Mouse (Mus musculus): ENCODE measurements around the gene L1td1.

The L1td1 gene

GRCm38 (mm10) chr4:98739753-98740152 lies 13.2 kb downstream of the L1td1 start:
- DNase-seq (ENCODE audit: low spot score in 2 of 2) = no peak

- DNase-seq (ENCODE audit: low spot score in 2 of 2) = no peak
Observed at GRCm38 (mm10) chr4:98743209-98743905, 16.8 kb downstream of the L1td1 start.

DNA sequence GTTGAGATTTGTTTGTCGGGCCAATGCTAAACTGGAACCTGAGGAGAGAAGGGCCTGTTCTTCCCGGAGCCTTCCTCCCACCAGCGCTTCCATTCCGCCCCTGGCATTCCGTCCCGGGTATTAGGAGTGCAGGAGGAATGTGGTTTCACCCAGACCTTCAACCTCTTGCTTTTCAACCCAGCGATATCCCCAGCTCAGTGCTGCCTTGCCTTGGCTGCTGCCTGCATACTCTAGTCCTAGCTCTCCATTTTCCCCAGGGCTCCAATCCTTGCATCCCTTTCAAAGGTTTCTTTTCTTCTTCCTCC lies 17.3 kb downstream of the L1td1 start:
- DNase-seq (ENCODE audit: low spot score in 2 of 2) = no peak

- DNase-seq (ENCODE audit: low spot score in 2 of 2) = no peak
Observed at GRCm38 (mm10) chr4:98754456-98754855, 27.9 kb downstream of the L1td1 start.

DNA sequence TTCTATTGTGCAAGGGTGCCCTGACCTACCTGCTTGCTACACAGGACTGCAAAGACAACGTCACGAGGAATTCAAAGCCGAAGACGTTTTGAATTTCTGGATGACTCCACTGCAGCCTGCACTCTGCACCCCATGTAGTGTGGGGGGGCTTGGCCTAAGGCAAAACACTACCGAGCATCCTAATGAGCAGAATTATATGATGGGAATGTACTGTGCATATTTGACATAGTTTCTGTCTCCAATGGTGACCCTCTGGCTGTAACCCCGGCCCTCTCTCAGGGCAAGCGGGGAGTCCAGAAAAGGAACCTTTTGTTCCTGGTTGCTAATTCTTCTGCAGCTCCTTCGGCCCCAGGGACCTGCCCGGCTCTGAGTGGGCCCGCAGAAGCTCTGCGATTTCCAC lies 29.6 kb downstream of the L1td1 start:
- no peak for DNase-seq (ENCODE audit: low spot score in 2 of 2)

GRCm38 (mm10) chr4:98758012-98758821 lies 31.7 kb downstream of the L1td1 start:
- DNase-seq (ENCODE audit: low spot score in 2 of 2) = no peak

DNA sequence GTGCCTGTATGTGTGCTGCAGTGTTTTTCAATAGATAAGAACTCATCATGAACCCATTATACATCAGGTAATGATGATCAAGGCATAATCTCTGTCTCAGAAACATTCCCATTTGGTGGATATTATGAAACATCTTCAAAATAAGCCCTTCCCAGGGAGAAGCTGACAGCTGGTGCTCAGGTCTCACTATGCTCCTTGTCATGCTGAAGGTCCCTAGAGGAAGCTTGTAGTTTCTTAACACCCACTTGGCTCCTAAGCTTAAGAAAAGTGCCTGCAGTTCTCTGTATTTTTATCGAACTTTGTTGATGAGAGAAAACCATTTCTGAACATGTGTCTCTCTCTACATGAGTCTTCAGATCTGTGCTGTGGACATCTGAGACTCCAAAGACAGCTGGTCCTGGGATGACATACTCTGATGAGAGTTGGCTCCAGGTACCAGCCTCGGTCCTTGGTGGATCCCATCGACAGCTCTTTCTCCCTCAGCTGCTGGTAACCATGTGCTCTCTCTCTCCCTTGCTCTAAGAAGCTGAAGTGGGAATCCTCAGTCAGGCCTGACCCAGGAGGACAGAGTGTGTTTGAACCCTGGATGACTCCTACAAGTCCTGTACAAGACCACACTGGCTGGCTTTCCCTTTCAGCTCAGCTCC lies 32.5 kb downstream of the L1td1 start:
- DNase-seq (ENCODE audit: low spot score in 2 of 2) = no peak

GRCm38 (mm10) chr4:98767134-98768133 lies 40.9 kb downstream of the L1td1 start:
- no peak for DNase-seq (ENCODE audit: low spot score in 2 of 2)

DNA sequence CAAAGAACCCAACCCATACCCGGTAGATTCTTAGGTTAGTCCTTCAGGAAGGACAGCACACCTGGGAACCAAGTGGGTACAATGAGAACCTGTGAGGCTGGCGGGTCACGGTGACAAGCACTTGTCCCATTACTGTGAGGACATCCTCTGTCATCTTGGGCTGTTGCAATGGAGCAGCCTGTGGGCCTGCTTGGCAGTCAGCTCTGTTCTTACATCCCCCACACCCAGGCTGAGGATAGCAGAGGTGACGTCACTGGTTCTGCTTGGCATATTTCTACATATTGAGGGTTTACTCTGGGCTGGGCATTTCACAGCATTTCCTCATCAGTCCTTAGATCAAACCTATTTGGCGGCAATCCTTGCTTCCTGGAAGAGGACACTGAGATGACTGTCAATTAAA lies 47.3 kb downstream of the L1td1 start:
- no peak for DNase-seq (ENCODE audit: low spot score in 2 of 2)

- no peak for DNase-seq (ENCODE audit: low spot score in 2 of 2)
Observed at GRCm38 (mm10) chr4:98776721-98777427, 50.3 kb downstream of the L1td1 start.

DNA sequence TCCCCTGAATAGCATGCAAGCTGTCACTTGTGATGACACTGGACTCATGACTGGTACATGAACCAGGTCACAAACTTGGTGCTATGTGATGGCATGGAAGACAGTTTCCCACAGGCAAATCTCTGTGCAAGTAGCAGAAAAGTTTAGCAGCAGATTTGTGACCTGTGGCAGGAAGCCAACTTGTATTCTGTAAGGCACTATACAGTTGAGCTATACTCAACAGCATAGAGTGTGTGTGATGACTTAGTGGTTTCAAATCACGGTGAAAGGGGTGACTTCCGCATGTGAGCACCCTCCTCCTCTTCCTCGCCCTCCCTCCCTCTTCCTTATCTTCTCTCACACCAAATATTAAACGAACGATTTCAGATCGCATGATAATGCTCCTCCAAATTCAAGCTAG lies 50.9 kb downstream of the L1td1 start:
- DNase-seq (ENCODE audit: low spot score in 2 of 2) = no peak

DNA sequence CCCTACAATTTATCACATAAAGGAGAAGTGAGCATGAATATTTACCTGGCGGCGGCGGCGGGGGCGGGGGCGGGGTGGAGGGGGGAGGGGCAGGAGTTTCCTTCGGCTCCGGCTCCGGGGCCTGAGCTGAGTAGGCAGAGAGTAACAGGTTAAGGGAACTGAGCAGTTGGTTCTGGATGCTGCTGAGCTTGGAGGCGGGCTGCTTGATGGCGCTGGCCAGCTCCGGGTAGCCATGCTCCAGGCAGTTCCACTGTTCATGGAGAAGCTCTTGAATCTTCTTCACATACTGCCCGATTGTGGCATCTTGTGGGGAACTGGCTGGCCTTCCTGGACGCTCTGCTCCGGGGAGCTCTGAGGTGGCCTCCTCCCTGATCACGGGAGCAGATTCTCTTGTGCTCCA lies 51.7 kb downstream of the L1td1 start:
- no peak for DNase-seq (ENCODE audit: low spot score in 2 of 2)

DNA sequence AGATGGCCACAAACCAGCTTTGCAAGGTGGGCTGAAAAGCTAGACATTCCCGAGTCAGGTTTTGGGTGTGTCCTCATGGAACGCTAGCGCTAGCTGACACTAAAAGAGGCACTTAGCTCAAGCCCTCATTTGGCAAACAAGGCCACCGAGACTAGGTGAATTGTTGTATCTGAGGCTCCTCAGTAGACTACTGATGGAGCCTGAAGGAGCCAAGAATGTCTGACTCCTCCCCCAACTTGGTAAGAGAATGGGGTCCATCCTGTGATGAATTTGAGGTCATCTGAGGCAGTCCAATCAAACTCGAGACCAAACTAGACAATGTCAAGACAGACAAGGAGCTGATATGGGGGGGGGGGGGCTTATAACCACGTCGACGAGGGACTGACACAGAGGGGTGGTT lies 59.3 kb downstream of the L1td1 start:
- DNase-seq (ENCODE audit: low spot score in 2 of 2) = no peak

- DNase-seq (ENCODE audit: low spot score in 2 of 2) = no peak
Observed at GRCm38 (mm10) chr4:98786281-98786680, 59.7 kb downstream of the L1td1 start.
